Mouse (Mus musculus) thymus, adult 2 months (tissue): Measurements from ENCODE around the gene Gnb1.

Experiments used
- CTCF ChIP-seq: fragments of 200-500 bp; IDR thresholded peaks from 2 replicates; pipeline ENCODE4 v1.5.1; 2012; ENCODE audit warnings: mild to moderate bottlenecking, control low read depth, low read length, moderate library complexity, borderline replicate concordance; ENCODE audit not compliant: control insufficient read depth, poor library complexity, insufficient read depth; ENCODE audit errors: extremely low read depth
- POLR2A ChIP-seq: fragments of 200-500 bp; IDR thresholded peaks from 2 replicates; pipeline ENCODE4 v1.6.1; 2012; ENCODE audit warnings: mild to moderate bottlenecking, low read length, control low read depth, moderate library complexity; ENCODE audit not compliant: control insufficient read depth, poor library complexity, insufficient read depth; ENCODE audit errors: extremely low read depth

DNA sequence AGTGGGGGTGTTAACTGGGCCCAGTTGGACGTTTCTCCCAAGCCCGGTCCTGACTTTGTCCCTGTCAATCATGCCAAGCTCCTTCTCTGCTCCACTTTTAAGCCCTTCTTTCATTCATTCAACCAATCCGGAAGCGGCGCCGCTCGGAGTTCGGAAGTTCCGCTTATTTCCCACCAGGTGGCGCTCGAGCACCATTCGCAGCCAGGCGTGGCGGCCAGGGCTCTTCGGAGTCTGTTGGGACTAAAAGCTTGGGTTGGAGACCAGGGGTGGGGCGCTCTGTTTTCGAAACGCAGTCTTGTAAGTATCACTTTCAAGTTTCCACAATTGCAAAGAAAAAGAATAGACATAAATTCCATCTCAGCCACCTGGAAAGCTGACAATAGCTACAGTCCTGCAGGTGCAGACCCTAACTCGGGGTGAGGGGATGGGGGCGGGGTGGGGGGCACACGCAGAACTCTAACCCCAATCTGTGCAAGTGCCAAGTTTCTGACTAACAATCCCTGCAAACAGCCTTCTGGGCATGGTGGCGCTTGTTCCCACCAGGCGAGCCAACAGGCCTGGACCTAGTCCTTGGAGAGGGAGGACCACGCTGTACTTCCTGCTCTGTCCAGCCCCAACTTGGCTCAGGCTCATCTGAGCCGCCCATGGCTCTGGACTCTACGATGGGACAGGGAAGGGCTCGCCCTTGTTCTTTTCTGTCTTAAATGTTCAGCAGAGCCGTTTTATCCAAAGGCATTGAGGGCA is 9.6 kb upstream of the Gnb1 start:
- no peak for TF ChIP-seq POLR2A
- TF ChIP-seq CTCF = peak; percentile 92
